Mouse (Mus musculus) kidney, embryonic 16.5 days (tissue): ENCODE measurements around the gene Zfp68. TPM values are rescaled to one million over a fixed set of nuclear protein-coding genes. Genes with fewer than 3 reads are reported as not detected.

Experiments
- ATAC-seq: fragments of 200-750 bp; cut with Nextera tagmentation; 2 replicates; pipeline ENCODE4 v1.8.0; 2017; ENCODE audit warnings: moderate TSS enrichment; ENCODE audit not compliant: low FRiP score, low TSS enrichment
- H3K27ac ChIP-seq: fragments of 300-500 bp; sonication (generic); 2 replicates; pipeline ENCODE4 v1.5.1; 2014; ENCODE audit warnings: low read length
- H3K27me3 ChIP-seq: fragments of 300-500 bp; sonication (generic); 2 replicates; pipeline ENCODE4 v1.6.1; 2014; ENCODE audit warnings: low read length, control low read depth, mixed read lengths; ENCODE audit not compliant: insufficient read depth
- H3K36me3 ChIP-seq: fragments of 300-500 bp; sonication (generic); 2 replicates; pipeline ENCODE4 v1.6.1; 2014; ENCODE audit warnings: low read length, control low read depth, mixed read lengths; ENCODE audit not compliant: insufficient read depth
- H3K4me1 ChIP-seq: fragments of 300-500 bp; sonication (generic); 2 replicates; pipeline ENCODE4 v1.6.1; 2014; ENCODE audit warnings: low read length, control low read depth, mixed read lengths; ENCODE audit not compliant: insufficient read depth
- H3K4me2 ChIP-seq: fragments of 300-500 bp; sonication (generic); replicated peaks from 2 replicates; pipeline ENCODE4 v1.6.1; 2014; ENCODE audit warnings: low read depth, low read length
- H3K4me3 ChIP-seq: fragments of 300-500 bp; sonication (generic); 2 replicates; pipeline ENCODE4 v1.5.1; 2014; ENCODE audit warnings: mild to moderate bottlenecking, low read length
- H3K9ac ChIP-seq: fragments of 300-500 bp; sonication (generic); replicated peaks from 2 replicates; pipeline ENCODE4 v1.6.1; 2014; ENCODE audit warnings: low read length
- H3K9me3 ChIP-seq: fragments of 300-500 bp; sonication (generic); 2 replicates; pipeline ENCODE4 v1.6.1; 2016; ENCODE audit warnings: low read length, control low read depth
- WGBS: fragments of 180-500 bp; shearing (Covaris S2); extraction: QIAGEN DNeasy Blood & Tissue Kit; methylation state at CpG from one replicate; pipeline ENCODE4 v1.1.7; 2014; 5-methylcytosine and 5-hydroxymethylcytosine counted together
- polyA plus RNA-seq: library from polyadenylated mRNA; unstranded; fragments of >200 nt; fragmentation: Nextera tagmentation; extraction: Ambion mirVana; gene quantifications from 2 replicates; pipeline ENCODE4 v1.2.1, GENCODE M21; 2015

The Zfp68 gene
- polyA plus RNA-seq: 63.8 and 65.9 TPM in 2 replicates

DNA sequence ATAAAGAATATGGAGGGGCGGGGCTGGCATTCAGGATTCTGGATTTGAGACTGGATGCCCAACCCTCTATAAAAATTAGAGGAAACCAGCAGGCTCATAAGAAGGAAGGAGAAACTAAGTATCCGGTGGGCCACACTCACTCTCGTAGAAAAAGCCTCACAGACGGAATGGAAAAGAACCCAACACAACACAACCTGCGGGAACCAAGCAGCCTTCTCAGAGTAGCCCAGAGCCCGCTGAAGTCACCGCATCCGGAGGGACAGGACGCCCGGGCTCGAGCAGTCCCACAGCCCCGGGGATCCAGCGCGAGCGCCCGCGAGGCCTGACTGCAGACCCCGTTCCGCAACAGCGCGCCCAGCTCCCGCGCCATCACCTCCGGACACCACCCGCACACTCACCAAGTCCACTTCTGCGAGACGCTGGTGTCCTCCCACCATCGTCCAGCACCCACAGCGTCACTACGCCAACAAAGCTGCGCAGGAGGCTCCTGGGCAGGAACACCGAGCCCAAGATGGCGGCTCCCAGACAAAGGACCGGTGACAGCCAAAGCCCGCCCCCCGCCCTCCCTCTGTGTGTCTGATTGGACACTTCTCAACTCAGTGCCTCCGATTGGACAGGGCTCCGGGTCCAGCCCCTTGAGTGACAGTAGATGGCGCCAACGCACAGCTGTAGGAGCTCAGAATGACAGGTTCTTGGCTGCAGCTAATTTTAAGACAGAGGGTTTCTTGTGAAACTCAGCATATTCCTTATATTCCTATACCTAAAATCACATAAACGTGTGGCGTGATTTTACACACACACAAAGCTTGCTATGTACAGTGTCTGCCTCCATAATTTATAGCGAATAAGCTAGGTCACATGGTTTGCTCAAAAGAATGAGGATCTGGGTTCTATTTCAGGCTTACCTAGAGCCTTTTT lies at the start of gene Zfp68:
Zfp68 (minus strand) TSS at position 551 of the 918 bp plus-strand sequence.
- peak within 1 kb of the TSS; percentile 99 for H3K27ac ChIP-seq
- peaks cover 14% of the 10 kb centered on the region for H3K4me1 ChIP-seq
- under 1% methylated on average over 43 of the region's 43 CpGs for WGBS
- H3K36me3 ChIP-seq: peaks cover 39% of the 10 kb centered on the region
- H3K9me3 ChIP-seq: peaks cover 37% of the 10 kb centered on the region
- H3K27me3 ChIP-seq: no peaks in the 10 kb centered on the region
- peak within 1 kb of the TSS; percentile 97 for H3K9ac ChIP-seq
- H3K4me2 ChIP-seq: peak within 1 kb of the TSS; percentile 52
- peak within 1 kb of the TSS; percentile 87 for H3K4me3 ChIP-seq
- peak; percentile 96 for ATAC-seq

DNA sequence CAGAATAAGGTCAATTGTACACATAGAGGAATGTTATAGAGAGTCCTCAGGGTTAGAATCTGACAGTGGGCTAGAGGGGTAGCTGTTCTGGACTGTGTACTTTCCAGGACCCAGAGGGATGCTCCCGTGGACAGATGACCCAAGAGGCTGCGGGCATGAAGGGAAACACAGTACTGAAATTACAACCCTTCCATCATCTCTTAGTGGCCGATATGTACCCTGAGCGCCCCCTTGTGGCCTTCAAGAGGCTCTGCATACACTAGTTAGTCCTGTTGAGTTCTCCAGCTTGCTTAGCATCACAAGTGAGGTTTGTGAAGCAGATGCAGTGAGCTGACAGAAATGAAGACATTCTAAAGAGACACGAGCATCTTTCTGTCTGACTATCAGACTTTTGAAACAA lies 39.4 kb upstream of the Zfp68 start:
- H3K9ac ChIP-seq: no peak overlapping the region
- WGBS: 14% methylated on average over 5 of the region's 5 CpGs
- ATAC-seq: peak; percentile 23; the same call in 1 of the 2 replicates
- H3K27me3 ChIP-seq: no peaks in the 10 kb centered on the region
- no peaks in the 10 kb centered on the region for H3K9me3 ChIP-seq
- no peaks in the 10 kb centered on the region for H3K4me1 ChIP-seq
- no peaks in the 10 kb centered on the region for H3K36me3 ChIP-seq
- H3K4me2 ChIP-seq: no peak overlapping the region
- H3K27ac ChIP-seq: no peak overlapping the region
- H3K4me3 ChIP-seq: no peak overlapping the region

DNA sequence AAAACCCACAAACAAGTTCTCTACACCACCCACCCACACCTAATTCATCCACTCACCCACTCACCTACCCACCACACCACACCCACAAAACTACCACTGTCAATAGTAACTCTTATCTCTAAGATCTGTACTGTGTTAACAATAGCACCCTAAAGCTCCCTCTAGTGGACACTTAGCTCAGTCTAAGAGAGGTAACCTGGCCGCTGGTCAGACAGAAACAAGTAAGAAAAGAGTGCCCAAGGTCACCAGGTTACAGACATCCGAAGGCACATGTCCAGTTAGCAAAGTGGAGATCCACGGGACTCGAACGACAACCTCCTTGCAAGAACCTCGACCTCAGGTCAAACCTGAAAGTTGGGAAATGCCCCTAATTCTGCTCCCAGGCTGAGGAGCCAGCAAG lies 38.3 kb upstream of the Zfp68 start:
- WGBS: 25% methylated on average over 6 of the region's 6 CpGs
- no peak overlapping the region for H3K4me2 ChIP-seq
- H3K36me3 ChIP-seq: no peaks in the 10 kb centered on the region
- no peak overlapping the region for H3K9ac ChIP-seq
- H3K4me3 ChIP-seq: no peak overlapping the region
- no peaks in the 10 kb centered on the region for H3K4me1 ChIP-seq
- no peak overlapping the region for H3K27ac ChIP-seq
- H3K27me3 ChIP-seq: no peaks in the 10 kb centered on the region
- 0 out of 2 replicates have a peak, but pooled peaks have one; percentile 65 for ATAC-seq
- no peaks in the 10 kb centered on the region for H3K9me3 ChIP-seq

DNA sequence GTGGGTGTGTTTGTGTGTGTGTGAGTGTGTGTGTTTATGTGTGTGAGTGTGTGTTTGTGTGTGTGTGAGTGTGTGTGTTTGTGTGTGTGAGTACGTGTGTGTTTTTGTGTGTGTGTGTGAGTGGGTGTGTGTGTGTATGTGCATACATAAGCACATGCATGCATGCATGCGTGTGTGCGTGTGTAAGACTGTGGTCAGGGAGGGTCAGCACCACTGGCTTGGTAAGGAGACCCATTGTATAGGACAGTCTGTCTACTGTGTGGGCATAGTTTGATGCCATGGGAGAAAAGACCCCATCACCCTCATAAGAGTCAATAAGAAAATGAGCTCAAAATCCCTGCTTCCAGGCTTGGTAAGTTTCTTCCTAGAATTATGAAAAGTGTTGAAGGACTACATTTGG lies 37.8 kb upstream of the Zfp68 start:
- H3K27me3 ChIP-seq: no peaks in the 10 kb centered on the region
- H3K9me3 ChIP-seq: no peaks in the 10 kb centered on the region
- no peak overlapping the region for H3K9ac ChIP-seq
- H3K4me1 ChIP-seq: no peaks in the 10 kb centered on the region
- no peak overlapping the region for H3K4me2 ChIP-seq
- WGBS: 99% methylated on average over 3 of the region's 3 CpGs
- no peak for ATAC-seq
- H3K4me3 ChIP-seq: no peak overlapping the region
- H3K27ac ChIP-seq: no peak overlapping the region
- no peaks in the 10 kb centered on the region for H3K36me3 ChIP-seq

DNA sequence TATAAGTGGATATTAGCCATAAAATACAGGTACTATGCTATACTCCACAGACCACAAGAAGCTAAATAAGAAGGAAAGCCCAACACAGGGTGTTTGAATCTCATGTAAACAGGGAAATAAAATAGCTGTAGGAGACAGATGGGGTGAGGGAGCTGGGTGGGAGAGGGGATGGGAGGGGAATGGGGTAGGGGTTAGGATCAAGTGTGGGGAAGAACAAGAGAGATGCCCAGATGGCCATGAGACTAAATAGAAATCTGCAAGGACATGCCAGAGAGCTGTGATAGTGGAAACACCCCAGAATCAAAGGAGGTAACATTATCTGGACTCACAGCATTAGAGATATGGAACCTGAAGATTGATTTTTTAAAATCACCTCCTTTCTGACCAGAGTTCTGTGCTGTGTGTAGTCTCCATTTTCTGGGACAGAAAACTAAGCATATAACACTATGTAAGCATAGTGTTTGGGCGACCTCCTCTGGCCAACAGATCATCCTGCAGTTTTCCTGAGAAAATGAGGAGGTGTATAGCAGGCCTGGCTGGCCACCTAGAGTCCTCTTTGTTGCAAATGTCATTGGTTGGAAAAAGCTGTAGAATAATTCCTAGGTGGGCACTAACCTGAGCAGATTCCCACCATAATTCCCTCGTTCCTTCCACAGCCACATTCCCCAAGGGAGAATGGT lies 37.1 kb upstream of the Zfp68 start:
- 20% methylated on average over 2 of the region's 2 CpGs for WGBS
- ATAC-seq: peak; percentile 88
- no peaks in the 10 kb centered on the region for H3K4me1 ChIP-seq
- no peaks in the 10 kb centered on the region for H3K9me3 ChIP-seq
- H3K27me3 ChIP-seq: no peaks in the 10 kb centered on the region
- no peaks in the 10 kb centered on the region for H3K36me3 ChIP-seq
- no peak overlapping the region for H3K4me2 ChIP-seq
- no peak overlapping the region for H3K9ac ChIP-seq
- no peak overlapping the region for H3K27ac ChIP-seq
- H3K4me3 ChIP-seq: no peak overlapping the region

DNA sequence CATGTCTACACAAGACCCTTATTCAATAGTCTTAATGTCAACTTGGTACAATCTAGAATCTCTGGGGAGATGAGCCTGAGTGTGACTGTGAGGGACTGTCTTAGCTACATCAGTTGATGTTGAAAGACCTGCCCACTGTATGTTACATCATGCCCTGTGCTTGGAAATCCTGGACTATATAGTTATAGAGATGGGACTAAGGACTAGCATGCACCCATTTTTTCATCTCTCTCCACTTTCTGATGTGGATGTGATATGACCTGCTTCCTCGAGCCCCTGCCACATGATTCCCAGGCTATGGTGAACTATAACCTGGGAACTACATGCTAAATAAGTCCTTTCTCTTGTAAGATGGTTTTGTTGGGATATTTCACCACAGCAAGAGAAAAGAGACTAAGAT lies 33.4 kb upstream of the Zfp68 start:
- Histone ChIP-seq H3K9me3 (no peaks in the 10 kb centered on the region), H3K9ac (no peak overlapping the region), H3K27me3 (no peaks in the 10 kb centered on the region), H3K4me3 (no peak overlapping the region), H3K4me1 (no peaks in the 10 kb centered on the region), H3K27ac (no peak overlapping the region), H3K36me3 (peaks cover 18% of the 10 kb centered on the region), H3K4me2 (no peak overlapping the region)
- WGBS: 92% methylated on average over 1 of the region's 1 CpGs
- ATAC-seq: no peak

DNA sequence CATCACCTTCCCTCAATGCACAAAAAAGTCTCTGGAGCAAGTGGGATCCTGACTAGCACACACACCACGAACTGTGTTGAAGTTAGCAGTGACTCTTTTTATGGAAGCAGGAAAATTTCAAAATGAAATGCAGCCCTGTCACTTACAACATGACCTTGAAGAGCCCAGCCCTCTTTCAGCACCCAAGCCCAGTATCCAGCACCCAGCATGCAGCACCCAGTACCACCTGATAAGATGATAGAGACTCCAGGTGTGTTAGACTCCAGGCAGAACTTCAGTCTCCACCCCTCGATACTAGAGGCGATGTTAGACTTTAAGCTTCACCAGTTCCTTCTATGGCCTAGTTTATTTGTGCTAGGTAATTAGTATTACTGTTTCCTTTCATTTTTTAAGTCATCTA lies 22.2 kb upstream of the Zfp68 start:
- no peak overlapping the region for H3K9ac ChIP-seq
- H3K27me3 ChIP-seq: no peaks in the 10 kb centered on the region
- no peak overlapping the region for H3K4me2 ChIP-seq
- no peaks in the 10 kb centered on the region; the same call in 1 of the 2 replicates for H3K9me3 ChIP-seq
- peaks cover 40% of the 10 kb centered on the region for H3K36me3 ChIP-seq
- no peaks in the 10 kb centered on the region for H3K4me1 ChIP-seq
- 96% methylated on average over 3 of the region's 3 CpGs for WGBS
- H3K27ac ChIP-seq: no peak overlapping the region
- no peak for ATAC-seq
- no peak overlapping the region for H3K4me3 ChIP-seq

DNA sequence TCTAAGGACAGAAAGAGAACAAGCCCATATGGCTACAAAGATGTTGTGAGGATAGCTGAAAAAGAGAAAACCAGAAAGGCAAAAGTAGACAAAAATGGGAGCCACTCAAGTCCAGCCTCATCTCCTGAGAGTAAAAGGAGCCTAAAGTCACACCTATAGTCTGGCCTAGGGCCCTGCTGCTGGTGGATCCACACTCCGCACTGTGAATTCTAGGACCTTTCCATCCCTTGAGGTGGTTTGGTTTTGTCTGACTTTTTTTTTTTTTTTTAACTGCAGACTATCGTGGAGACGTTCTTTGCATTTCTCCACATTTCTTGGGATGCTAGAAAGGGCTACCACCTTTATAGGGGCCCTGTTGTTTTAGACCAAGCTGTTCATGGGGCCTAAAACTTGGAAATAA lies 21.5 kb upstream of the Zfp68 start:
- Histone ChIP-seq H3K27me3 (no peaks in the 10 kb centered on the region), H3K4me2 (no peak overlapping the region), H3K4me1 (no peaks in the 10 kb centered on the region), H3K9me3 (no peaks in the 10 kb centered on the region; the same call in 1 of the 2 replicates), H3K36me3 (peaks cover 38% of the 10 kb centered on the region), H3K4me3 (no peak overlapping the region), H3K27ac (no peak overlapping the region), H3K9ac (no peak overlapping the region)
- ATAC-seq: no peak
- 93% methylated on average over 3 of the region's 3 CpGs for WGBS

DNA sequence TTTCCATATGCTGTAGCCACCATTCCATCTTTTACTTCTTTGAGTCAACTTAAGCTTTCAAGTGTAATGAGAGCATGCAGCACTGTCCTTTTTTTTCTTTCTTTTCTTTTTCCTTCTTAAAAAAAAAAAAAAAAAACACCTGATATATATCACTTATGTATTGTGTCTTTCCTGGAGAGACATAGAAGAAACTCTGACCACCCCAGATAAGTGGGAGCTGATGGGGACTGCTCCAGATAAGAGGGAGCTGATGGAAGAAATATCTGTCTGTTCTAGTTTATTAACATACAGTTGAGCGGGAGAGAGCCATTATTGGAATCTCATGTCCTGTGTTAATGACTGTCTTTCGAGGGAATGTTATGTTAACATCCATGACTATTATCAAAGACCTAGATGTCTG lies 16.9 kb upstream of the Zfp68 start:
- WGBS: 97% methylated on average over 2 of the region's 2 CpGs
- H3K4me2 ChIP-seq: no peak overlapping the region
- no peaks in the 10 kb centered on the region; the same call in 1 of the 2 replicates for H3K9me3 ChIP-seq
- no peak for ATAC-seq
- H3K4me3 ChIP-seq: no peak overlapping the region
- H3K4me1 ChIP-seq: no peaks in the 10 kb centered on the region
- H3K36me3 ChIP-seq: peaks cover 33% of the 10 kb centered on the region
- H3K27ac ChIP-seq: no peak overlapping the region
- H3K9ac ChIP-seq: no peak overlapping the region
- no peaks in the 10 kb centered on the region for H3K27me3 ChIP-seq

DNA sequence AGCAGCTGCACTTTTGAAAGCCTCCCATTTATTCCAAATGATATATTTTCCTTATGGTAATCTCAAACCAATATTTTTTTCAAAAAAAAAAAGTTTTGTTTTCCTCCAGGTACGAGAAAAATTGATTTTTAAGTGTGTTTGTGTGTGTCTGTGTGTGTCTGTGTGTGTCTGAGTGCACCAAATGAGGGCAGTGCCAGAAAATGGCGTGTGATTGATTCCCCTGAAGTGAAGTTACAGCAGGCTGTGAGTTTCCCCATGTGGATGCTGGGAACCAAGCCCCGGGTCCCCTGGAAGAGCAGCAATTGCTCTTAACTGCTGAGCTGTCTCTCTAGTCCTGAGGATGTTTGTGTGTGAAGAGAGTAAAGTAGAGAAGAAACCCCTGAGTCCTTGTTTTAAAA lies 3.9 kb upstream of the Zfp68 start:
- no peak for ATAC-seq
- H3K4me3 ChIP-seq: peak overlapping the region; percentile 85
- no peak overlapping the region; the same call in 1 of the 2 replicates for H3K27ac ChIP-seq
- H3K36me3 ChIP-seq: peaks cover 4% of the 10 kb centered on the region; the same call in 1 of the 2 replicates
- peaks cover 1% of the 10 kb centered on the region for H3K9me3 ChIP-seq
- peak overlapping the region; percentile 71 for H3K4me2 ChIP-seq
- H3K4me1 ChIP-seq: peaks cover 15% of the 10 kb centered on the region
- WGBS: 7% methylated on average over 3 of the region's 3 CpGs
- peak overlapping the region; percentile 87 for H3K9ac ChIP-seq
- H3K27me3 ChIP-seq: no peaks in the 10 kb centered on the region
